Mouse (Mus musculus): ENCODE data around the gene Ikzf3. TPM values are rescaled to one million over a fixed set of nuclear protein-coding genes. Genes with fewer than 3 reads are reported as not detected.

Ikzf3 gene
- polyA plus RNA-seq, 1 experiment from 2014 or later, result 0.23 TPM

GRCm38 (mm10) chr11:98473916-98474479 lies 71.8 kb downstream of the Ikzf3 start:
- no peak overlapping the region for H3K27ac ChIP-seq (ENCODE audit: low read length)

GRCm38 (mm10) chr11:98472696-98473095 lies 73.1 kb downstream of the Ikzf3 start:
- no peak for ATAC-seq
- no peak overlapping the region for H3K4me2 ChIP-seq (ENCODE audit: low read depth, low read length)
- 49% methylated on average over 4 of the region's 4 CpGs for WGBS

More at GRCm38 (mm10) chr11:98473916-98474479, 71.8 kb downstream of the Ikzf3 start:
- ATAC-seq, result no peak
- Histone ChIP-seq H3K4me2 (ENCODE audit: low read depth, low read length) (no peak overlapping the region), H3K4me1 (ENCODE audit: control insufficient read depth, insufficient read depth, low read length) (0 out of 2 replicates have a peak, but pooled peaks cover 3% of the 10 kb centered on the region), H3K4me3 (ENCODE audit: low read length) (no peak overlapping the region), H3K9me3 (ENCODE audit: control insufficient read depth, low read length) (no peaks in the 10 kb centered on the region), H3K9ac (ENCODE audit: low read depth, low read length) (no peak overlapping the region), H3K36me3 (ENCODE audit: control insufficient read depth, insufficient read depth, low read length) (no peaks in the 10 kb centered on the region), H3K27me3 (replicated peaks; ENCODE audit: control insufficient read depth, insufficient read depth, low read length) (no peaks in the 10 kb centered on the region)
- 59% methylated on average over 8 of the region's 8 CpGs for WGBS

GRCm38 (mm10) chr11:98470795-98471194 lies 75.0 kb downstream of the Ikzf3 start:
- ATAC-seq, result no peak
- no peak overlapping the region for H3K27ac ChIP-seq (ENCODE audit: low read length)
- H3K4me3 ChIP-seq (ENCODE audit: low read length), result no peak overlapping the region
- no peaks in the 10 kb centered on the region for H3K36me3 ChIP-seq (ENCODE audit: control insufficient read depth, insufficient read depth, low read length)
- no peak overlapping the region for H3K4me2 ChIP-seq (ENCODE audit: low read depth, low read length)
- 0 out of 2 replicates have a peak, but pooled peaks cover 3% of the 10 kb centered on the region for H3K4me1 ChIP-seq (ENCODE audit: control insufficient read depth, insufficient read depth, low read length)
- no peak overlapping the region for H3K9ac ChIP-seq (ENCODE audit: low read depth, low read length)
- no peaks in the 10 kb centered on the region for H3K9me3 ChIP-seq (ENCODE audit: control insufficient read depth, low read length)
- WGBS, result 74% methylated on average over 6 of the region's 6 CpGs
- no peaks in the 10 kb centered on the region for H3K27me3 ChIP-seq (replicated peaks; ENCODE audit: control insufficient read depth, insufficient read depth, low read length)

More at GRCm38 (mm10) chr11:98472696-98473095, 73.1 kb downstream of the Ikzf3 start:
- no peak overlapping the region for H3K27ac ChIP-seq (ENCODE audit: low read length)
- H3K4me3 ChIP-seq (ENCODE audit: low read length), result no peak overlapping the region
- H3K4me1 ChIP-seq (ENCODE audit: control insufficient read depth, insufficient read depth, low read length), result 0 out of 2 replicates have a peak, but pooled peaks cover 3% of the 10 kb centered on the region
- H3K9me3 ChIP-seq (ENCODE audit: control insufficient read depth, low read length), result no peaks in the 10 kb centered on the region
- H3K9ac ChIP-seq (ENCODE audit: low read depth, low read length), result no peak overlapping the region
- no peaks in the 10 kb centered on the region for H3K36me3 ChIP-seq (ENCODE audit: control insufficient read depth, insufficient read depth, low read length)
- H3K27me3 ChIP-seq (replicated peaks; ENCODE audit: control insufficient read depth, insufficient read depth, low read length), result no peaks in the 10 kb centered on the region

DNA sequence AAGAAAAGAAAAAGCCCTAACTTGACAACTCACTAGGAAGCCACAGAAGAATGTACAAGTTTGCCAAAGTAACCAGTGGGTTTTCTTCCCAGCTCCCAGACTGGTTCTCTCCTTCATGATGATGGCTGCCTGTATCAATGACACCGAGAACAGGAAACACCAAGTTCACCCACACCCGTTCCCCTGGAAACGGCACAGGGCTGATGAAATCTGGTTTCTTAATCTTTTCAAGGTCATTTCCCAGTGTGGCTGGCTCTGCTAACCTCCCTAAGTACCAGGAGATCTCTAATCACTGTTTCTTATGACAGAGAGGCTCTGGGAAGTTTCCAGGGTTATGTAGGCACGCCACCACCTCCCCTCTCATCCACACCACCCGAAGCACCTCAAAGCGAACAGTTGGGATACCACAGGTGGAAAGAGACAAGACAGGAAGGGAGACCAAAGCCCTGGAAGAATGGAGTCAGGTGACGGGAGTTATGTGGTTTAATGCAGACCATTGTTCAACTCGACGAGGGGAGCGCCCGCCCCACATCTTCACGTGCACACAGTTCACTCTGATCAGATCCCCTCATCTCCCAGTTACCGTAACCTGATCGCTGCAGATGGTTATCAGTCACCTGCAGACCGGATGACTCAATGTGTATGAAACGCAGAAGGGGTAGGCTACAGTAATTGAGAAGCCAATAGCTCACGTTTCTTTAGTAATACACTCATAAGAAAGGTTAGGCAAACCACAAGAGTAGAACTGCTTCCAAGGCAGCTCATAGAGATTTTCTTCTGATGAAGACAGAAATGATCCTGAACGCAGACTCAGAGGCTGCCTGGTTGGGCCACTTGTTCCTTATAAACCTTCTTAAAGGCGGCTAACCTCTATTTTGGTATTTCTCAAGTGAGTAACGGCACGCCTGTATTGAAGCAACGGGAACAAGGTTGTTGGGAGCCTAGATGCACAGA lies 75.8 kb downstream of the Ikzf3 start:
- H3K4me3 ChIP-seq (ENCODE audit: low read length), result no peak overlapping the region
- H3K9me3 ChIP-seq (ENCODE audit: control insufficient read depth, low read length), result no peaks in the 10 kb centered on the region
- H3K27ac ChIP-seq (ENCODE audit: low read length), result no peak overlapping the region
- no peak overlapping the region for H3K4me2 ChIP-seq (ENCODE audit: low read depth, low read length)
- H3K9ac ChIP-seq (ENCODE audit: low read depth, low read length), result no peak overlapping the region
- ATAC-seq, result no peak
- WGBS, result 64% methylated on average over 22 of the region's 22 CpGs
- H3K27me3 ChIP-seq (replicated peaks; ENCODE audit: control insufficient read depth, insufficient read depth, low read length), result no peaks in the 10 kb centered on the region
- no peaks in the 10 kb centered on the region for H3K36me3 ChIP-seq (ENCODE audit: control insufficient read depth, insufficient read depth, low read length)
- 0 out of 2 replicates have a peak, but pooled peaks cover 3% of the 10 kb centered on the region for H3K4me1 ChIP-seq (ENCODE audit: control insufficient read depth, insufficient read depth, low read length)

GRCm38 (mm10) chr11:98464516-98464915 lies 81.3 kb downstream of the Ikzf3 start:
- H3K9me3 ChIP-seq (ENCODE audit: control insufficient read depth, low read length), result no peaks in the 10 kb centered on the region
- H3K4me2 ChIP-seq (ENCODE audit: low read depth, low read length), result no peak overlapping the region
- H3K9ac ChIP-seq (ENCODE audit: low read depth, low read length), result no peak overlapping the region
- no peak overlapping the region for H3K27ac ChIP-seq (ENCODE audit: low read length)
- WGBS, result 72% methylated on average over 6 of the region's 6 CpGs
- no peaks in the 10 kb centered on the region for H3K36me3 ChIP-seq (ENCODE audit: control insufficient read depth, insufficient read depth, low read length)
- H3K4me1 ChIP-seq (ENCODE audit: control insufficient read depth, insufficient read depth, low read length), result no peaks in the 10 kb centered on the region
- ATAC-seq, result no peak
- H3K27me3 ChIP-seq (replicated peaks; ENCODE audit: control insufficient read depth, insufficient read depth, low read length), result peaks cover 2% of the 10 kb centered on the region; the same call in 1 of the 2 replicates
- no peak overlapping the region for H3K4me3 ChIP-seq (ENCODE audit: low read length)

- Histone ChIP-seq H3K9ac (ENCODE audit: low read depth, low read length) (no peak overlapping the region), H3K4me1 (ENCODE audit: control insufficient read depth, insufficient read depth, low read length) (no peaks in the 10 kb centered on the region), H3K4me2 (ENCODE audit: low read depth, low read length) (no peak overlapping the region), H3K27ac (ENCODE audit: low read length) (no peak overlapping the region), H3K9me3 (ENCODE audit: control insufficient read depth, low read length) (no peaks in the 10 kb centered on the region), H3K27me3 (replicated peaks; ENCODE audit: control insufficient read depth, insufficient read depth, low read length) (peaks cover 2% of the 10 kb centered on the region; the same call in 1 of the 2 replicates), H3K4me3 (ENCODE audit: low read length) (no peak overlapping the region), H3K36me3 (ENCODE audit: control insufficient read depth, insufficient read depth, low read length) (no peaks in the 10 kb centered on the region)
- WGBS, result 89% methylated on average over 9 of the region's 9 CpGs
- no peak for ATAC-seq
These were observed 81.9 kb downstream of the Ikzf3 start for GRCm38 (mm10) chr11:98463911-98464310.

GRCm38 (mm10) chr11:98462255-98462654 lies 83.6 kb downstream of the Ikzf3 start:
- Histone ChIP-seq H3K27me3 (replicated peaks; ENCODE audit: control insufficient read depth, insufficient read depth, low read length) (peaks cover 2% of the 10 kb centered on the region; the same call in 1 of the 2 replicates), H3K4me1 (ENCODE audit: control insufficient read depth, insufficient read depth, low read length) (0 out of 2 replicates have a peak, but pooled peaks cover 4% of the 10 kb centered on the region), H3K9ac (ENCODE audit: low read depth, low read length) (no peak overlapping the region), H3K4me2 (ENCODE audit: low read depth, low read length) (no peak overlapping the region), H3K4me3 (ENCODE audit: low read length) (no peak overlapping the region), H3K9me3 (ENCODE audit: control insufficient read depth, low read length) (no peaks in the 10 kb centered on the region), H3K27ac (ENCODE audit: low read length) (no peak overlapping the region), H3K36me3 (ENCODE audit: control insufficient read depth, insufficient read depth, low read length) (no peaks in the 10 kb centered on the region)
- ATAC-seq, result no peak
- WGBS, result 90% methylated on average over 6 of the region's 6 CpGs

GRCm38 (mm10) chr11:98461109-98461720 lies 84.6 kb downstream of the Ikzf3 start:
- Histone ChIP-seq H3K4me3 (ENCODE audit: low read length) (no peak overlapping the region), H3K4me1 (ENCODE audit: control insufficient read depth, insufficient read depth, low read length) (0 out of 2 replicates have a peak, but pooled peaks cover 4% of the 10 kb centered on the region), H3K4me2 (ENCODE audit: low read depth, low read length) (no peak overlapping the region), H3K9ac (ENCODE audit: low read depth, low read length) (no peak overlapping the region), H3K27me3 (replicated peaks; ENCODE audit: control insufficient read depth, insufficient read depth, low read length) (peaks cover 2% of the 10 kb centered on the region; the same call in 1 of the 2 replicates), H3K36me3 (ENCODE audit: control insufficient read depth, insufficient read depth, low read length) (no peaks in the 10 kb centered on the region), H3K9me3 (ENCODE audit: control insufficient read depth, low read length) (no peaks in the 10 kb centered on the region), H3K27ac (ENCODE audit: low read length) (no peak overlapping the region)
- WGBS, result 54% methylated on average over 5 of the region's 6 CpGs
- ATAC-seq, result no peak

DNA sequence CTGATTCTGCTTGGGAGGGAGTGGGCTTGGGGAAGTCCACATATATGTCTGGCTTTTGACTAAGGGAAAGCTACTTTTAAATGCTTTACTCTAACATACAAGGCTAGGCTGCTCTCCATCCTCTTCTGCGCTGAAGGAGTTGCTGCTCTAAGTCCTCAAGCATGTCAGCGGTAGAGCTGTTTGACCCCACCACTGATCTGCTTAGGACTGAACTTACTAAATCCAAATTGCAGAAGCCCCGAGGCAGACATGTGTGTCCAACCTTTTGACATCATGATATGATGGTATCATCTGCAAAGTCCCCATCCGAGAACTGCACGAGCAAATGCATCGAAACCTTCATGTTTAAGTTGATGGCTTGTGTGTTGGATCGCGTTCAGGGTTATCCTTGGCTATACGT lies 86.0 kb downstream of the Ikzf3 start:
- 83% methylated on average over 9 of the region's 9 CpGs for WGBS
- H3K9me3 ChIP-seq (ENCODE audit: control insufficient read depth, low read length), result no peaks in the 10 kb centered on the region
- ATAC-seq, result no peak
- 0 out of 2 replicates have a peak, but pooled peaks cover 3% of the 10 kb centered on the region for H3K36me3 ChIP-seq (ENCODE audit: control insufficient read depth, insufficient read depth, low read length)
- no peak overlapping the region for H3K9ac ChIP-seq (ENCODE audit: low read depth, low read length)
- no peak overlapping the region for H3K4me3 ChIP-seq (ENCODE audit: low read length)
- H3K4me2 ChIP-seq (ENCODE audit: low read depth, low read length), result no peak overlapping the region
- no peak overlapping the region for H3K27ac ChIP-seq (ENCODE audit: low read length)
- H3K27me3 ChIP-seq (replicated peaks; ENCODE audit: control insufficient read depth, insufficient read depth, low read length), result peaks cover 2% of the 10 kb centered on the region; the same call in 1 of the 2 replicates
- H3K4me1 ChIP-seq (ENCODE audit: control insufficient read depth, insufficient read depth, low read length), result 0 out of 2 replicates have a peak, but pooled peaks cover 4% of the 10 kb centered on the region
